Mouse (Mus musculus): Measurements from ENCODE around the gene Spa17. TPM values are rescaled to one million over a fixed set of nuclear protein-coding genes. Genes with fewer than 3 reads are reported as not detected.

The Spa17 gene
- 1 to 10 TPM; 2.4 to 9.2 TPM for polyA plus RNA-seq (2012; fragmentation: generic; extraction: Trizol)

GRCm38 (mm10) chr9:37613182-37613910 is at the start of gene Spa17:
Gene Spa17 (minus strand): TSS chr9:37613722.

GRCm38 (mm10) chr9:37656931-37657481 is 43.5 kb upstream of the Spa17 start, which contains the start of gene Tbrg1:
Gene Tbrg1 (minus strand): TSS chr9:37657312.

DNA sequence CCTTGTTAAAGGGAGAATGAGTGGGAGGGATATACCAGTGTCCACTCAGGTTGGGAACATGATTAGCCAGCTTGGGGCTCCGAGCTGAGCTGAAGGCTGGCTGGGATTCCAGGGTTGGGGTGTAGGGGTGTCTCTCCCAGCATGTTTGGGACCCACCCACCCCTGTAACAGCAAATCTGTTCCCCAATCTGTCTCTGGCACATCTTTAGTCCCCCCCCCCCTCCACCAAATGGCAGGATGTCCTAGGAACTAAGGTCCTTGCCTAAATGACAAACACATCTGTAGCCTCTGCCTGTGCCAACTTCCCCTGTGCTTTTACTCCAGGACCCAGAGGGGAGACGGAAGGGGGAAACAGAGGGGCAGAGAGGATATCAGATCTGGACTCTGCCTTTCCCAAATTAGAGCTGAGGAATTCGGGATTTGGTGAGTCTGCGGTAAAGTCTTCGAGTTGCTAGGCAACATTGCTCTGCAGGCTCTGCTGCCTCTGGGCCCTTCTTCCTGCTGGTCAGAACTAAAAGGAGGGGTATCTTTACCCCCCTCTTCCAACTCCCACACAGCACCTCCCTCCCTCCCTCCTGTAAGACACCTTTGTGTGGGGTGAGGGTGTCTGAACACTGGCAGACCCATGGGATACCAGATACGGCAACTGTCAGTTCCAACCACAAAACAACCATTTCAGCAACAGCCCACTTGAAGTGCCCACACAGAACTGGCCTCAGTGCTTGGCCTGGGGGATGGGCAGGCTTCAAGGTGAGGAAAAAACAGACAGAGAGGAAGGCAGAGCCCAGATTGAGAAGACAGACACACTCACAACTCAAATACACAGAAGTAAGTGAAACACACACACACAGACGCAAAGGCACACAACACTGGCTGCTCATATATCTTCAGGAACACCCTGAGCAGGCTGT is 58.4 kb downstream of the Spa17 start, which contains the start of gene Siae:
Gene Siae, plus strand, starts transcription at position 861 of the 911 bp plus-strand sequence.

Other genes starting within 250 kb of the Spa17 start
- not detected for gene Hepacam, start 246.4 kb downstream of the Spa17 start, polyA plus RNA-seq (2012; fragmentation: generic; extraction: Trizol)
- gene Robo4, start 211.8 kb downstream of the Spa17 start, polyA plus RNA-seq (2012; fragmentation: generic; extraction: Trizol) = not detected
- gene Robo3, start 180.5 kb downstream of the Spa17 start, polyA plus RNA-seq (2012; fragmentation: generic; extraction: Trizol) = under 1 TPM; 0.04 to 0.28 TPM
- gene Msantd2, start 124.4 kb downstream of the Spa17 start, polyA plus RNA-seq (2012; fragmentation: generic; extraction: Trizol) = 1 to 10 TPM in 1 of 2 experiments, under 1 TPM in 1; 0.94 to 7.4 TPM
- gene Esam, start 85.6 kb downstream of the Spa17 start, polyA plus RNA-seq (2012; fragmentation: generic; extraction: Trizol) = under 1 TPM; 0.01 to 0.08 TPM
- gene Vsig2, start 74.5 kb downstream of the Spa17 start, polyA plus RNA-seq (2012; fragmentation: generic; extraction: Trizol) = not detected
- gene Nrgn, start 60.8 kb downstream of the Spa17 start, polyA plus RNA-seq (2012; fragmentation: generic; extraction: Trizol) = under 1 TPM; 0.14 to 0.67 TPM
- 10 to 100 TPM in 1 of 2 experiments, under 1 TPM in 1; 0.94 to 11.9 TPM for gene Siae, start 58.0 kb downstream of the Spa17 start, polyA plus RNA-seq (2012; fragmentation: generic; extraction: Trizol)
- gene Tbrg1, start 43.6 kb upstream of the Spa17 start, polyA plus RNA-seq (2012; fragmentation: generic; extraction: Trizol) = 100 to 1,000 TPM in 1 of 2 experiments, 10 to 100 TPM in 1; 80.8 to 129 TPM
- gene Panx3, start 55.5 kb upstream of the Spa17 start, polyA plus RNA-seq (2012; fragmentation: generic; extraction: Trizol) = under 1 TPM in 1 of 2 experiments, not detected in 1; 0.02 TPM
- gene Olfr160, start 102.5 kb upstream of the Spa17 start, polyA plus RNA-seq (2012; fragmentation: generic; extraction: Trizol) = not detected
- not detected for gene Olfr874, start 131.4 kb upstream of the Spa17 start, polyA plus RNA-seq (2012; fragmentation: generic; extraction: Trizol)
- not detected for gene Olfr875, start 158.1 kb upstream of the Spa17 start, polyA plus RNA-seq (2012; fragmentation: generic; extraction: Trizol)
- not detected for gene Olfr876, start 189.3 kb upstream of the Spa17 start, polyA plus RNA-seq (2012; fragmentation: generic; extraction: Trizol)
- not detected for gene Olfr877, start 240.5 kb upstream of the Spa17 start, polyA plus RNA-seq (2012; fragmentation: generic; extraction: Trizol)

Measured in C3H10T1/2 (cell line).